Mouse (Mus musculus): ENCODE measurements around the gene Vamp3. TPM values are rescaled to one million over a fixed set of nuclear protein-coding genes. Genes with fewer than 3 reads are reported as not detected.

Gene Vamp3
- polyA plus RNA-seq, 1 experiment from 2014 or later = 43.1 TPM

DNA sequence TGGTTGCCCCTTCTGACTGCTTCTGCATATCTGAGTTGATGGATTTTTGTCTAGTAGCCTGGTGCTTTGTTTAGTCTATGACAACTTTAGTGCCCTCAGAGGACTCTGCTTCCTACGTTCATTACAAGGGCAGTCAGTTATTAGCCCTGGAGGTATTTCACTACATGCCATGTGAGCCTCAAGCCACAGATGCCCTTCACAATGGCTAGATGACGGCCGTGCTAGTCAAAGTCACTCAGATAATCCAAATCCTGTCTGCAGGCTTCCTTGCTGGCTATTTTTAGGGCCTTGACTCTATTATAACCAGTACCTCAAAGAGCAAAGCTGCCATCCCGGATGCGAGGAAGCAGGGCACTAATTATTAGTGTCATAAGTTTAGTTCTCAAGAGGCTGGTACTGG lies 25.3 kb upstream of the Vamp3 start:
- 65% methylated on average over 5 of the region's 5 CpGs for WGBS (ENCODE audit: insufficient replicate concordance)
- H3K4me3 ChIP-seq (replicated peaks) = no peak overlapping the region
- no peak overlapping the region for H3K27ac ChIP-seq
- H3K4me2 ChIP-seq = no peak overlapping the region
- H3K4me1 ChIP-seq (replicated peaks) = no peaks in the 10 kb centered on the region
- H3K36me3 ChIP-seq = no peaks in the 10 kb centered on the region
- H3K9ac ChIP-seq = no peak overlapping the region
- no peaks in the 10 kb centered on the region for H3K27me3 ChIP-seq
- ATAC-seq (ENCODE audit: low read depth) (no peak), DNase-seq (no peak)
- no peaks in the 10 kb centered on the region for H3K9me3 ChIP-seq (replicated peaks)

DNA sequence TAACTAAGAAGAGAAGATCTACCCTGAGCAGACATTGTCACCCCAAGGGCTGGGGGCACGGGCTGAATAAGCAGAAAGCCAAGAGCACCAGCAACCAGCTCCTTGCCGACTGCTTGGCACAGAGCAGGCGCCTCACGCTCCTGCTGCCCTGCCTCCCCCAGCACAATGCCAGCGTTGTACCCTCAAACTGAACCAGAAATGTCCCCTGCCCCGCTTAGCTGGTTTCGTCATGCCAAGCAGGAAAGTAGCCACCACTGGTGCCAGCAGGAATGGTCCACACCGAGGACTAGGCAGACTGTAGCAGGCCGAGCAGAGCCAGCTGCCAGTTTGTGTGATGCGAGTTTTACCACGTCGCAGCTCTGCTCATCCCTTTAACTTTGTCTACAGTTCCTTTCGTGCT lies 24.2 kb upstream of the Vamp3 start:
- Histone ChIP-seq H3K4me2 (no peak overlapping the region), H3K4me1 (replicated peaks) (no peaks in the 10 kb centered on the region), H3K27me3 (no peaks in the 10 kb centered on the region), H3K9me3 (replicated peaks) (no peaks in the 10 kb centered on the region), H3K27ac (no peak overlapping the region), H3K36me3 (no peaks in the 10 kb centered on the region), H3K4me3 (replicated peaks) (no peak overlapping the region), H3K9ac (no peak overlapping the region)
- DNase-seq (no peak), ATAC-seq (ENCODE audit: low read depth) (no peak)
- 71% methylated on average over 13 of the region's 13 CpGs for WGBS (ENCODE audit: insufficient replicate concordance)

- ATAC-seq (ENCODE audit: low read depth) = no peak
- 48% methylated on average over 2 of the region's 2 CpGs for WGBS (ENCODE audit: insufficient replicate concordance)
- Histone ChIP-seq H3K4me3 (replicated peaks) (no peak overlapping the region), H3K36me3 (no peaks in the 10 kb centered on the region), H3K4me1 (replicated peaks) (no peaks in the 10 kb centered on the region), H3K9me3 (replicated peaks) (no peaks in the 10 kb centered on the region), H3K9ac (no peak overlapping the region), H3K27me3 (no peaks in the 10 kb centered on the region), H3K4me2 (no peak overlapping the region), H3K27ac (no peak overlapping the region)
- DNase-seq = no peak
These were observed 23.6 kb upstream of the Vamp3 start for GRCm38 (mm10) chr4:151081355-151081754.

DNA sequence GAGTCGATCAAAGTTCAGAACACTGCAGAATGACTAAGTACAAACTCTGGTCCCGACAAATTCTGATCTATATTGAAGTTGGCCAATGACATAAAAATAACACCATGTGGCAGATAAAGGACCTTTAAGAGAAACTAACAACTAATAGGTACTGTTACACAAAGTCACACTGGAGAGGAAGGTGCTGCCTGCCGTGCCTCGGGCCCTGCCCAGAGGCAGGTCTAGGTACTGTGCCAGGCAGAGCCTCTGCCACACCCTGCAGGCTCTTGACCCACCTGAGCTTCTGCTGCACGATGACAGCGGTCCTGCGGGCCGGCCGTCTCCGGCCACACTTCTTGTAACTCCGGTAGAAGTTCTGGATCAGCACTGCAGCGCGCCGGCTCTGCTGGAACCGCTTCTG lies 17.1 kb upstream of the Vamp3 start:
- 84% methylated on average over 15 of the region's 15 CpGs for WGBS (ENCODE audit: insufficient replicate concordance)
- Histone ChIP-seq H3K27ac (no peak overlapping the region), H3K36me3 (no peaks in the 10 kb centered on the region)

GRCm38 (mm10) chr4:151073108-151073744 lies 15.5 kb upstream of the Vamp3 start:
- 44% methylated on average over 13 of the region's 13 CpGs for WGBS (ENCODE audit: insufficient replicate concordance)

More for the DNA sequence above, 17.1 kb upstream of the Vamp3 start:
- no peaks in the 10 kb centered on the region for H3K9me3 ChIP-seq (replicated peaks)
- H3K27me3 ChIP-seq = no peaks in the 10 kb centered on the region
- H3K4me3 ChIP-seq (replicated peaks) = no peak overlapping the region
- H3K4me2 ChIP-seq = no peak overlapping the region
- H3K9ac ChIP-seq = no peak overlapping the region
- DNase-seq (no peak), ATAC-seq (ENCODE audit: low read depth) (no peak)
- H3K4me1 ChIP-seq (replicated peaks) = no peaks in the 10 kb centered on the region

DNA sequence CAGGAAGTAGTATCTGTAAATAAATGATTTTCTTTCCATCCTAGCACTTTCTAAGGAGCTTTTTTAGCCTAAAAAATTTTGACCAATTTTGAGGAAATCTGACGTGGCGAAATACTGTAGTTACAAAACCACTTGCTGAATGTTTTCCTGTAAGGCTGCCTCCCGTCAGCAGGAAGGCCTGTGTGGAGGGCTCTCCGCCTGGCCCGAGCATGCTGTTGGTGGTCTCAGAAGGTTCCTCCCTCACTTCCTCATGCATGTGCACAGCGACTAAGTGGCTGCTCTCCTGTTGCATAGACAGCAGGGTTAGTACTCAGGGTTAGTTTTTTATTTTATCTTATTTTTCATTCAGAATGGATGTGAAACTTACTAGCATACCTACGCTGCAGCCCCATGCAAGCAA lies 13.2 kb upstream of the Vamp3 start:
- 39% methylated on average over 7 of the region's 7 CpGs for WGBS (ENCODE audit: insufficient replicate concordance)
- Histone ChIP-seq H3K4me2 (no peak overlapping the region), H3K9me3 (replicated peaks) (no peaks in the 10 kb centered on the region), H3K4me1 (replicated peaks) (no peaks in the 10 kb centered on the region), H3K27ac (no peak overlapping the region), H3K9ac (no peak overlapping the region), H3K36me3 (no peaks in the 10 kb centered on the region), H3K27me3 (no peaks in the 10 kb centered on the region), H3K4me3 (replicated peaks) (no peak overlapping the region)
- ATAC-seq (ENCODE audit: low read depth) (no peak), DNase-seq (no peak)

More at GRCm38 (mm10) chr4:151073108-151073744, 15.5 kb upstream of the Vamp3 start:
- ATAC-seq (ENCODE audit: low read depth) (no peak), DNase-seq (no peak)
- no peaks in the 10 kb centered on the region for H3K4me1 ChIP-seq (replicated peaks)
- no peaks in the 10 kb centered on the region for H3K36me3 ChIP-seq
- H3K27ac ChIP-seq = no peak overlapping the region
- no peak overlapping the region for H3K9ac ChIP-seq
- no peaks in the 10 kb centered on the region for H3K9me3 ChIP-seq (replicated peaks)
- H3K27me3 ChIP-seq = no peaks in the 10 kb centered on the region
- no peak overlapping the region for H3K4me2 ChIP-seq
- no peak overlapping the region for H3K4me3 ChIP-seq (replicated peaks)

DNA sequence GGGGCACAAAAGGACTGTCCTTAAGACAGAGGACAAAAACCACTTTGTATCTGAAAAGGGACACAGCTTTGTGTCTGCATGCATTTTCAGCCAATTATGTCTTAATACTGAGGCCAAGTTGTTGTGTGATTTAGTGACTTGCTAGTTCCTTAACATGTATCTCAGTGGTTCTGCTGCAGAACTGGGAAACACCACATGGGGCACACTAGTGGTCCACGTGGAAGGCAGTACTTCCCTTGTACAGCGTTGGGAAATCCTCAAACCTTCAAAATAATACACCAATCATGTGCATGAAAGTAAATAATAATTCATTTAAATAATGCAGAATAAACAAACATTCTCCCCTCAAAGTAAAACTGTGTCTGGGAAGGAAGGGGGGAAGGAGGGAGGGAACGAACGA lies 11.0 kb upstream of the Vamp3 start:
- whole genome bisulfite sequencing (ENCODE audit: insufficient replicate concordance) = 29% methylated on average over 4 of the region's 4 CpGs
- no peaks in the 10 kb centered on the region for H3K9me3 ChIP-seq (replicated peaks)
- ATAC-seq (ENCODE audit: low read depth) (no peak), DNase-seq (no peak)
- no peaks in the 10 kb centered on the region for H3K4me1 ChIP-seq (replicated peaks)
- peaks cover 4% of the 10 kb centered on the region; the same call in 1 of the 2 replicates for H3K27me3 ChIP-seq
- H3K9ac ChIP-seq = no peak overlapping the region
- no peak overlapping the region for H3K4me2 ChIP-seq
- no peak overlapping the region for H3K27ac ChIP-seq
- no peak overlapping the region for H3K4me3 ChIP-seq (replicated peaks)
- no peaks in the 10 kb centered on the region for H3K36me3 ChIP-seq

- Histone ChIP-seq H3K4me3 (replicated peaks) (no peak overlapping the region), H3K9ac (no peak overlapping the region), H3K4me1 (replicated peaks) (peaks cover 21% of the 10 kb centered on the region), H3K27me3 (peaks cover 4% of the 10 kb centered on the region; the same call in 1 of the 2 replicates), H3K4me2 (no peak overlapping the region), H3K27ac (no peak overlapping the region), H3K9me3 (replicated peaks) (no peaks in the 10 kb centered on the region), H3K36me3 (peaks cover 8% of the 10 kb centered on the region)
- WGBS (ENCODE audit: insufficient replicate concordance) = 80% methylated on average over 4 of the region's 4 CpGs
- ATAC-seq (ENCODE audit: low read depth) = no peak
- DNase-seq = no peak
These were observed 1.8 kb upstream of the Vamp3 start for GRCm38 (mm10) chr4:151059566-151059965.

DNA sequence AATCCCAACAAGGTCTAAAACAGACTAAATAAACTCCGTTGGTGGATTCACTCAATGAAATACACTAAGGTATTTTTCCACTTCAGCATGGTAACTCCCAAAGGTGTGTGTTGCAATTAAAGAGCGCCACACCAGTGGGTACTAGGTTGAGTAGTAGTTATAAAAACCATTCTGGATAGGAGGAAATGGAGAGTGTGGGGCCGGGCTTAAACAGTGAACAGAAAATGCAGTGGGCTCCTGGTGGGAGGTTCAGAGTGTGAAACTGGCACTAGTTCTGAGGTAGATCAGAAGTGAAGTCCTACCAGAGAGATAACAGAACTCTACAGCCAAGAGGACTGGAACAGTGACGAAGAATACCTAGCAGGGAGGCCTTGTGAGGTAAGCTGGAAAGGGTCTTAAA lies 871 bp upstream of the Vamp3 start:
- Histone ChIP-seq H3K36me3 (peaks cover 16% of the 10 kb centered on the region), H3K27ac (no peak overlapping the region), H3K4me1 (replicated peaks) (peaks cover 28% of the 10 kb centered on the region), H3K9me3 (replicated peaks) (no peaks in the 10 kb centered on the region), H3K4me3 (replicated peaks) (peak overlapping the region; percentile 98), H3K9ac (no peak overlapping the region; the same call in 1 of the 2 replicates), H3K27me3 (no peaks in the 10 kb centered on the region), H3K4me2 (peak overlapping the region; percentile 84)
- DNase-seq (no peak), ATAC-seq (ENCODE audit: low read depth) (no peak)
- WGBS (ENCODE audit: insufficient replicate concordance) = 73% methylated on average over 4 of the region's 4 CpGs

GRCm38 (mm10) chr4:151051162-151051561 lies 6.6 kb downstream of the Vamp3 start:
- WGBS (ENCODE audit: insufficient replicate concordance) = 63% methylated on average over 1 of the region's 1 CpGs

GRCm38 (mm10) chr4:151046524-151046923 lies 11.2 kb downstream of the Vamp3 start:
- H3K9me3 ChIP-seq (replicated peaks) = no peaks in the 10 kb centered on the region
- DNase-seq (no peak), ATAC-seq (ENCODE audit: low read depth) (no peak)
- peaks cover 28% of the 10 kb centered on the region for H3K4me1 ChIP-seq (replicated peaks)
- H3K36me3 ChIP-seq = peaks cover 44% of the 10 kb centered on the region
- H3K4me2 ChIP-seq = no peak overlapping the region
- H3K4me3 ChIP-seq (replicated peaks) = no peak overlapping the region
- WGBS (ENCODE audit: insufficient replicate concordance) = 65% methylated on average over 3 of the region's 3 CpGs
- H3K27ac ChIP-seq = no peak overlapping the region
- no peak overlapping the region for H3K9ac ChIP-seq
- H3K27me3 ChIP-seq = no peaks in the 10 kb centered on the region

More at GRCm38 (mm10) chr4:151051162-151051561, 6.6 kb downstream of the Vamp3 start:
- Histone ChIP-seq H3K4me3 (replicated peaks) (no peak overlapping the region), H3K4me2 (no peak overlapping the region), H3K27ac (no peak overlapping the region), H3K9me3 (replicated peaks) (no peaks in the 10 kb centered on the region), H3K4me1 (replicated peaks) (peaks cover 15% of the 10 kb centered on the region), H3K36me3 (peaks cover 72% of the 10 kb centered on the region), H3K27me3 (no peaks in the 10 kb centered on the region), H3K9ac (no peak overlapping the region)
- no peak for DNase-seq
- no peak for ATAC-seq (ENCODE audit: low read depth)

GRCm38 (mm10) chr4:151044944-151045570 lies 12.7 kb downstream of the Vamp3 start:
- H3K9ac ChIP-seq = peak overlapping the region; percentile 70
- H3K4me3 ChIP-seq (replicated peaks) = peak overlapping the region; percentile 66
- ATAC-seq (ENCODE audit: low read depth) (no peak), DNase-seq (no peak)
- H3K9me3 ChIP-seq (replicated peaks) = no peaks in the 10 kb centered on the region
- H3K27ac ChIP-seq = peak overlapping the region; percentile 40
- 5% methylated on average over 21 of the region's 21 CpGs for WGBS (ENCODE audit: insufficient replicate concordance)
- H3K4me2 ChIP-seq = peak overlapping the region; percentile 99
- peaks cover 27% of the 10 kb centered on the region for H3K4me1 ChIP-seq (replicated peaks)
- no peaks in the 10 kb centered on the region for H3K27me3 ChIP-seq
- H3K36me3 ChIP-seq = peaks cover 32% of the 10 kb centered on the region
